Mouse (Mus musculus) E14TG2a.4 (cell line): Measurements from ENCODE around the gene Tmem161a.
"Not testable (repeated sequence)": the region's sequence is repeated elsewhere in the genome, so short reads cannot be mapped to it uniquely, and the experiment has no call there.

Source experiments
- CTCF ChIP-seq: conservative IDR thresholded peaks from 2 replicates; pipeline ENCODE4 v1.5.1; 2014; ENCODE audit warnings: low read length
- NANOG ChIP-seq: IDR thresholded peaks from 2 replicates; pipeline ENCODE4 v1.6.1; 2014; ENCODE audit warnings: borderline replicate concordance, low read length, mixed read lengths
- POU5F1 ChIP-seq: IDR thresholded peaks from 2 replicates; pipeline ENCODE4 v1.6.1; 2014; ENCODE audit warnings: low read length, borderline replicate concordance

DNA sequence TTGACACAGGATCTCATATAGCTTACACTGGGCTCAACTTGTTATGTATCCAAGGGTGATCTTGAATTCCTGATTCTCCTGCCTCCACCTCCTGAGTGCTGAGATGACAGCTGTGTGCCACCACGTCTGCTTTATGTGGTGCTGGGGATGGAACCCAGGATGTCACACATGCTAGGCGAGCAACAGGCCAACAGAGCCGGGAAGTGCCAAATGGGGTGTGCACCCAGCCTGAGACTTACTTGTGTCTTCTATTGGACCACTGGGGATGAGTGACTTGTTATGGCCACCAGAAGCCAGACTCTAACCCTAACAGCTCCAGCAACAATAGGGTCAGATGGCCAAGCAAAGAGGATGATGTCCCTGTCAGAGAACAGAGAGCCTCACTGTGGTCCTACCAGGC lies 44.0 kb downstream of the Tmem161a start:
- not testable (repeated sequence) for TF ChIP-seq CTCF, POU5F1, NANOG
